11 mouse cellular contexts compared by ENCODE assay signal in the genomic region with DNA sequence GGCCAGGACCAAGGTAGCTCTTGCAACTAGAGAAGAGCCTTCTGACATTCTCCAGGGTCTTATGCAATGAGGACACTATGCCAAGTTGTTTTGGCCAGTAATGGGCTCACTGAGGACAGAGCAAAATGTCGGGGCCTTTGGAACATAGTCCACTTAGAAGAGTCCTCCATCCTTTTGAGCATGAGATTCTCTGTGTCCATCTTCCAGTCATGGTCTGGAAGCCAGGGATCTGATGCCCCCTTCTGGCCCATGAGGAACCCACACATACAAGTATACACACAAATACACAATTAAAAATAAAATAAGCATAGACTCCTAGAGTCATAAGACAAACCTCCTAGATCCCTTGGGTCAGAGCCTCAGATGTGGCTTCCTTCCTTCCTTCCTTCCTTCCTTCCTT. TPM values are rescaled to one million over a fixed set of nuclear protein-coding genes. Genes with fewer than 3 reads are reported as not detected.
DNase-seq lines count a peak whose midpoint lies in the region; ATAC-seq and TF ChIP-seq lines count a peak whose summit lies in the region.
"Had no signal": no experiment of that assay in that cellular context is flagged by ENCODE, and none has a peak within 500 bp of the region (broad histone marks: within the 10 kb centered on the region; RNA-seq: fewer than 3 reads in every experiment).

No protein-coding gene starts in this region.

- H3K4me1 ChIP-seq in intestine, postnatal 0 days (replicated peaks; ENCODE audit: control insufficient read depth, insufficient read depth, low read length) = peaks cover 4% of the 10 kb centered on the region; the same call in 1 of the 2 replicates
- H3K4me1 ChIP-seq in intestine, embryonic 15.5 days (replicated peaks) = peaks cover 10% of the 10 kb centered on the region; the same call in 1 of the 2 replicates
- no peaks in the 10 kb centered on the region for H3K4me1 ChIP-seq in neural tube, embryonic 15.5 days

- H3K36me3 ChIP-seq in intestine, postnatal 0 days (ENCODE audit: control insufficient read depth, insufficient read depth) = no peaks in the 10 kb centered on the region
- H3K36me3 ChIP-seq in intestine, embryonic 15.5 days = no peaks in the 10 kb centered on the region
- H3K36me3 ChIP-seq in neural tube, embryonic 15.5 days = no peaks in the 10 kb centered on the region
- H3K36me3 ChIP-seq: embryonic facial prominence, embryonic 10.5 days; limb, embryonic 13.5 days had no signal

- 71% methylated on average over 1 of the region's 1 CpGs for WGBS in intestine, postnatal 0 days
- WGBS in intestine, embryonic 15.5 days = 80% methylated on average over 1 of the region's 1 CpGs
- WGBS in neural tube, embryonic 15.5 days = 69% methylated on average over 1 of the region's 1 CpGs

- H3K9ac ChIP-seq in intestine, postnatal 0 days (ENCODE audit: low read depth, low read length) = no peak overlapping the region
- no peak overlapping the region for H3K9ac ChIP-seq in intestine, embryonic 15.5 days
- H3K9ac ChIP-seq in neural tube, embryonic 15.5 days (replicated peaks) = no peak overlapping the region
- H3K9ac ChIP-seq: limb, embryonic 13.5 days had no signal

- no peaks in the 10 kb centered on the region for H3K27me3 ChIP-seq in intestine, postnatal 0 days (replicated peaks; ENCODE audit: control insufficient read depth, insufficient read depth, low read length)
- H3K27me3 ChIP-seq in intestine, embryonic 15.5 days (replicated peaks) = no peaks in the 10 kb centered on the region
- no peaks in the 10 kb centered on the region for H3K27me3 ChIP-seq in neural tube, embryonic 15.5 days (replicated peaks)
- H3K27me3 ChIP-seq: limb, embryonic 13.5 days had no signal

- no peak overlapping the region for H3K4me3 ChIP-seq in intestine, postnatal 0 days (ENCODE audit: low read depth, low read length)
- H3K4me3 ChIP-seq in intestine, embryonic 15.5 days (replicated peaks) = no peak overlapping the region
- no peak overlapping the region for H3K4me3 ChIP-seq in neural tube, embryonic 15.5 days (replicated peaks)
- H3K4me3 ChIP-seq: embryonic facial prominence, embryonic 10.5 days; limb, embryonic 13.5 days had no signal

- no peak overlapping the region for H3K27ac ChIP-seq in intestine, postnatal 0 days (ENCODE audit: low read depth, low read length)
- H3K27ac ChIP-seq in intestine, embryonic 15.5 days = no peak overlapping the region
- H3K27ac ChIP-seq in neural tube, embryonic 15.5 days (replicated peaks) = no peak overlapping the region
- H3K27ac ChIP-seq: embryonic facial prominence, embryonic 10.5 days; limb, embryonic 13.5 days had no signal

- no peak overlapping the region for H3K4me2 ChIP-seq in intestine, postnatal 0 days (replicated peaks; ENCODE audit: low read depth)
- no peak overlapping the region for H3K4me2 ChIP-seq in intestine, embryonic 15.5 days (replicated peaks)
- no peak overlapping the region for H3K4me2 ChIP-seq in neural tube, embryonic 15.5 days
- H3K4me2 ChIP-seq: limb, embryonic 13.5 days had no signal

- ATAC-seq in intestine, postnatal 0 days = no peak
- ATAC-seq in intestine, embryonic 15.5 days = no peak
- no peak for ATAC-seq in neural tube, embryonic 15.5 days (ENCODE audit: low FRiP score)

- TF ChIP-seq CTCF in intestine, postnatal 0 days (IDR thresholded peaks at IDR 0.05; ENCODE audit: low read depth) = peak; percentile 69

- peak; percentile 22 for DNase-seq in A20 (ENCODE audit: low read depth, low spot score)
- DNase-seq in ZHBTc4 (ENCODE audit: low read depth, low spot score) = peak; percentile 49
- DNase-seq in kidney, adult 8-10 months = peak; percentile 24 to 40
- DNase-seq in right cerebral cortex, adult 2 months (ENCODE audit: low spot score in 2 of 2) = no peak
- DNase-seq in left cerebral cortex, postnatal 10 days (ENCODE audit: extremely low spot score in 1 of 2, low spot score in 2 of 2) = no peak
- DNase-seq: right cerebral cortex, postnatal 14 days had no signal

- H3K9me3 ChIP-seq in intestine, postnatal 0 days (ENCODE audit: control insufficient read depth) = no peaks in the 10 kb centered on the region
- no peaks in the 10 kb centered on the region for H3K9me3 ChIP-seq in intestine, embryonic 15.5 days
- no peaks in the 10 kb centered on the region for H3K9me3 ChIP-seq in neural tube, embryonic 15.5 days (replicated peaks)
- H3K9me3 ChIP-seq: embryonic facial prominence, embryonic 10.5 days; limb, embryonic 13.5 days had no signal

- intact Hi-C loops in left cerebral cortex, postnatal 10 days (cut with DNase I) = no loop called here

RNA-seq across cellular contexts. Expression of a gene that starts 38.3 kb away (rescaled TPM):
- 47.7 and 47.8 TPM in 2 replicates for polyA plus RNA-seq in intestine, postnatal 0 days (2015; fragmentation: Nextera tagmentation; extraction: Ambion mirVana)
- polyA plus RNA-seq in intestine, embryonic 15.5 days (2015; fragmentation: Nextera tagmentation; extraction: Ambion mirVana) = 22.2 and 23.4 TPM in 2 replicates
- 10 to 100 TPM; 12.1 to 15.0 TPM for total RNA-seq in left cerebral cortex, postnatal 10 days (2021)
- polyA plus RNA-seq in neural tube, embryonic 15.5 days (2015; fragmentation: Nextera tagmentation; extraction: Ambion mirVana) = 4.5 and 6.5 TPM in 2 replicates

Comparison
In these comparisons a context has a peak if more than half of its experiments do, and no peak if none do; other contexts are left out.
1. DNase-seq: peak in A20 (single experiment), ZHBTc4 (single experiment) and kidney, adult 8-10 months (2 of 2); none in right cerebral cortex, adult 2 months (0 of 2) and left cerebral cortex, postnatal 10 days (0 of 2).